Mouse (Mus musculus): ENCODE results near the gene Abca15.
"Not testable (repeated sequence)": the region's sequence is repeated elsewhere in the genome, so short reads cannot be mapped to it uniquely, and the experiment has no call there.

Abca15 gene

GRCm38 (mm10) chr7:120328087-120328793 lies at the start of gene Abca15:
Gene Abca15, plus strand, starts transcription at chr7:120328670.
- peak in 1 of 2 experiments; percentile 3 for DNase-seq (ENCODE audit: low spot score in 2 of 2)

DNA sequence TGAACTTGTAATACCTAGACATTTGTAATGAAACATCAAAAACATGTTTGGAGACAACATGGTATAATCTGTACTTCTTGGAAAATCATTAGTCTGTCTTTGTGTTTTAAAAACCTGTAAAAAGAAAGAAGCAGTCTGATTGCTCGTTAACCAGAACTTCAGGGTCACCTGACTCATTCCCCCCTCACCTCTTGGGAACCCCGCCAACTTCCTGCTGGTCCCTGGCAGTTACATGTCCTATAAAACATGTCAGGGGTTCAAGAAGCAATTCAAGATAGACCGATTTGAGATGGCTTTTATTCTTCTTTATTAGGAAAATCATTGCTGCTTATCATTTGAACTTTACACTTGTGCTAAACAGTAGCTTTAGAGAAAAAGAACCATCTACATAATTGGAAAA lies 43.2 kb upstream of the Abca15 start:
- DNase-seq (ENCODE audit: low spot score in 2 of 2), result no peak

- DNase-seq (ENCODE audit: low spot score in 2 of 2), result peak; percentile 20 to 25
Observed at GRCm38 (mm10) chr7:120316086-120316485, 12.4 kb upstream of the Abca15 start.

- DNase-seq (ENCODE audit: low spot score in 2 of 2), result no peak
Observed at GRCm38 (mm10) chr7:120322963-120323362, 5.5 kb upstream of the Abca15 start.

DNA sequence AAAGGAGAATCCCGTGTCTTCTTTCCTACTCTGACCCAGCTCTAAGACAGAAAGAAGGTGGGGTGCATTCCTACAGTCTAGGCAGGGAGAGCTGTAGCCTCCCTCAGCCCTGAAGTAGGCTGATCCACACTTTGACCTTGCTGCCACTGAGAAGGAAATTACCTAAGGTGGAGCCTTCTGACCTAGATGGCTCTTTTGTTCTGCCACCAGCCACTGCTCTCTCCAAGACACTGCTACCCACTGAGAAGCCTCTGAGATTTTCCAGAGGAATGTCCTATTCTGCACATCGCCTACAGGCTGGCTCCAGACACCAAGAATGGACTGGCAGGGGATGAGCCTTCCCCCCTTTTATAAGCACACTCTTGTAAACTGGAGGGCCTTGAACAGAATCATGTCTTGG lies 2.6 kb upstream of the Abca15 start:
- DNase-seq (ENCODE audit: low spot score in 2 of 2), result not testable (repeated sequence)

DNA sequence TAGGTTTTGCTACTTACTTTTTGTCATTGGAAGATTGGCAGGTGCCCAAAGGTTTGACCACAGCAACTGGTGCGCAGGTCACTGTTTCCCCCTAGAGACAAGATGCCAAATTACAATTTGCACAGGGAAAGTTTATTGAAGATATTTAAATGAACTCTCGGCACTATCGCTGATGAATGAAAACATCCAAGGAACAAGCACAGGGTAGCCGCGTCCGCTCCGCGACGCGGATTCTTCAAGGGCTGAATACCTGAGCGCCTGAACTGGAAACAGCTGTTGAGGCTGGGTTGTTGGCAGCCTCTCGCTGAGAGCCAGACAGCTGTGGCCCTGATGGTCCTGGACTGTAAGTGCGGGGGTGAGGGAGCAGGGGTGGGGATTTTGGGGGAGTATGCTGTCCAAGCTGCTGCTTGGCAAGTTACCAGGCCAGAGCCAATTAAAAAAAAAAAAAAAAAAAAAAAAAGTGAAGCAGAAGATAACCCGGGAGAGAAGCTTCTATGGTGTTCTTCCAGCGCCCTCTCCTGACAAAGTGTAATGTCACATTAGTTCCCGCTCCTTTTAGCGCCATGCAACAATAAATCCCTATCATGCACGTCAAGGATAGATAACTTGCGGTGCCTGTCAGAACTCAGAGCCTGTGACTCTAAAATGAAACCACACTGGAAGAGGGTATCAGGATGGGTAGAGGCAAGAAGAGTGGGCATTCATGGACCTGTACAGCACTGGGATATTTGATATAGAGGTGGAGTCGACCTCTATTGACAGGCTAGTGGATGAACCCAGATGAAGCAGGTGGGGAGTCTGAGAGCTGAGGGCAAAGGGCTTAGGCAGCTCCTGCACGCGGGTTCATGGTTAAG lies 1.0 kb upstream of the Abca15 start:
- DNase-seq (ENCODE audit: low spot score in 2 of 2), result peak; percentile 18 to 19

DNA sequence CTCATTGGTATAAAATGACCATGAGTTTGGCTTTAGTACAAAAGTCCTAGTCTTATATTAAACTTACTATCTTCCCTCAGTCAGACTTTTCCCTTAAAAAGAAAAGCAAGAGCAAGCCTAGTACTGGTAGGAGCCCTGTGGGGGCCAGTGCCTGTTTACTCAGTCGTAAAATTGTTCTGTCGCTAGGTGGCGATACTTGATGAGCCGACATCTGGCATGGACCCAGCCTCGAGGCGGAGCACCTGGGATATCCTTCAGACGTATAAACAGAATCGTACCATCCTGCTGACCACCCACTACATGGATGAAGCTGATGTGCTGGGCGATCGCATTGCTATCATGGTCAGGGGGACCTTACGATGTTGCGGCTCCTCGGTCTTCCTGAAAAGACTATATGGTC lies 32.7 kb downstream of the Abca15 start:
- no peak for DNase-seq (ENCODE audit: low spot score in 2 of 2)

GRCm38 (mm10) chr7:120409447-120409846 lies 81.0 kb downstream of the Abca15 start, which contains the start of gene Abca16:
Gene Abca16, plus strand, starts transcription at chr7:120409647.
- DNase-seq (ENCODE audit: low spot score in 2 of 2), result no peak

DNA sequence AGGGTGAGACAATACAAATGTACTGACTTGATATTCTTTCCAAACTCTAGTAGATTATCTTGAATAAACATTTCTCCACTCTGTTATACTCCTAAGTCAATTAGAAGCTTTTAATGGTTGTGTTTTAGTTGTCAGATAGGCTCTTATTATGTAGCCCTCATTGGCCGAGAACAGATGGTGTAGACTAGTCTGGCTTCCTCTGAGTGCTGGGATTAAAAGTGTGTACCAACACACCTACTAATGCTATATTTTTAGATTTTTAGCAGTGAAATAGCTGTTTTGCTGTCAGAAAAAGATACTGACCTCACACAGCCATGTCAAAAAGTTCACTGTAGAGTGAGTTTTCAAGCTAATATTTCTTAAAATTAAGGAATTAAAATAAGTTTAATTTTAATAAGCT lies 83.9 kb downstream of the Abca15 start:
- DNase-seq (ENCODE audit: low spot score in 2 of 2), result no peak

- no peak for DNase-seq (ENCODE audit: low spot score in 2 of 2)
Observed at GRCm38 (mm10) chr7:120426625-120427024, 98.2 kb downstream of the Abca15 start.

- DNase-seq (ENCODE audit: low spot score in 2 of 2), result no peak
Observed at GRCm38 (mm10) chr7:120431464-120431863, 103.0 kb downstream of the Abca15 start.

Data from right cerebral cortex, postnatal 36 days (tissue).